Mouse (Mus musculus) liver, adult 2 months (tissue): ENCODE results near the gene Eif6. TPM values are rescaled to one million over a fixed set of nuclear protein-coding genes. Genes with fewer than 3 reads are reported as not detected.

Experiments used
- DNase-seq: peaks from one replicate; pipeline ENCODE4 v3.0.0-alpha.2; 2011; ENCODE audit warnings: low read depth, low spot score; ENCODE audit errors: extremely low read depth
- H3K27ac ChIP-seq: fragments of 200-500 bp; replicated peaks from 2 replicates; pipeline ENCODE4 v1.5.1; 2012; ENCODE audit warnings: low read depth, mild to moderate bottlenecking, control low read depth, inconsistent platforms, low read length; ENCODE audit not compliant: insufficient read depth
- H3K27me3 ChIP-seq: fragments of 200-500 bp; 2 replicates; pipeline ENCODE4 v1.6.1; 2012; ENCODE audit warnings: mild to moderate bottlenecking, moderate library complexity, low read length, inconsistent platforms; ENCODE audit not compliant: control insufficient read depth, insufficient read depth
- H3K36me3 ChIP-seq: fragments of 200-500 bp; 2 replicates; pipeline ENCODE4 v1.6.1; 2012; ENCODE audit warnings: low read length, inconsistent platforms; ENCODE audit not compliant: control insufficient read depth, insufficient read depth
- H3K4me1 ChIP-seq: fragments of 200-500 bp; 2 replicates; pipeline ENCODE4 v1.6.1; 2011; ENCODE audit warnings: low read length; ENCODE audit not compliant: control insufficient read depth, insufficient read depth
- H3K4me3 ChIP-seq: fragments of 200-500 bp; 2 replicates; pipeline ENCODE4 v1.5.1; 2011; ENCODE audit warnings: low read depth, mild to moderate bottlenecking, control low read depth, low read length, moderate library complexity; ENCODE audit not compliant: insufficient read depth
- H3K79me2 ChIP-seq: fragments of 200-500 bp; 2 replicates; pipeline ENCODE4 v1.6.1; 2012; ENCODE audit warnings: inconsistent platforms, mild to moderate bottlenecking, low read length, moderate library complexity; ENCODE audit not compliant: control insufficient read depth, insufficient read depth
- H3K9ac ChIP-seq: fragments of 200-500 bp; 2 replicates; pipeline ENCODE4 v1.6.1; 2012; ENCODE audit warnings: low read depth, mild to moderate bottlenecking, control low read depth, inconsistent platforms, low read length
- CTCF ChIP-seq: fragments of 200-500 bp; IDR thresholded peaks from 2 replicates; pipeline ENCODE4 v1.5.1; 2011; ENCODE audit warnings: low read depth, low read length, control low read depth
- POLR2A ChIP-seq: fragments of 200-500 bp; IDR thresholded peaks from 2 replicates; pipeline ENCODE4 v1.6.1; 2011; ENCODE audit warnings: low read length, control low read depth; ENCODE audit not compliant: insufficient read depth; ENCODE audit errors: extremely low read depth
- WGBS: fragments of 180-500 bp; shearing (Covaris S2); methylation state at CpG from one replicate; pipeline ENCODE4 v1.1.7; 2018; 5-methylcytosine and 5-hydroxymethylcytosine counted together
- polyA plus RNA-seq: library from polyadenylated mRNA; depleted of rRNA; stranded (reverse); fragments of >200 nt; gene quantifications from 2 replicates; pipeline ENCODE4 v1.2.3, GENCODE M21; 2012; rRNA removed
- total RNA-seq: library from RNA; depleted of rRNA; stranded (reverse); fragments of >200 nt; gene quantifications from 2 replicates; pipeline ENCODE4 v1.2.3, GENCODE M21; 2014; rRNA removed

Eif6 gene
- total RNA-seq (41.0 and 49.0 TPM in 2 replicates), polyA plus RNA-seq (80.2 and 84.4 TPM in 2 replicates)

GRCm38 (mm10) chr2:155826630-155827424 lies at the start of gene Eif6:
Gene Eif6 (minus strand): TSS chr2:155826925.
- TF ChIP-seq POLR2A (no peak; the same call in 1 of the 2 replicates), CTCF (no peak)
- peak; percentile 92 for DNase-seq
- H3K27me3 ChIP-seq: no peaks in the 10 kb centered on the region
- no peaks in the 10 kb centered on the region for H3K79me2 ChIP-seq
- H3K9ac ChIP-seq: peak within 1 kb of the TSS; percentile 79
- under 1% methylated on average over 27 of the region's 27 CpGs for WGBS
- H3K36me3 ChIP-seq: peaks cover 13% of the 10 kb centered on the region; the same call in 1 of the 2 replicates
- peak within 1 kb of the TSS; percentile 77 for H3K4me3 ChIP-seq
- peaks cover 8% of the 10 kb centered on the region for H3K4me1 ChIP-seq
- H3K27ac ChIP-seq: peak within 1 kb of the TSS; percentile 65

- no peaks in the 10 kb centered on the region for H3K27me3 ChIP-seq
- H3K4me1 ChIP-seq: no peaks in the 10 kb centered on the region
- peaks cover 9% of the 10 kb centered on the region for H3K36me3 ChIP-seq
- no peak overlapping the region for H3K9ac ChIP-seq
- H3K79me2 ChIP-seq: no peaks in the 10 kb centered on the region; the same call in 1 of the 2 replicates
- WGBS: 40% methylated on average over 6 of the region's 6 CpGs
- peak; percentile 9 for DNase-seq
- no peak overlapping the region for H3K4me3 ChIP-seq
- H3K27ac ChIP-seq: no peak overlapping the region
- no peak for TF ChIP-seq CTCF
- TF ChIP-seq POLR2A: no peak
Measured at GRCm38 (mm10) chr2:155873636-155874035, 46.9 kb upstream of the Eif6 start.

- no peak for TF ChIP-seq CTCF
- TF ChIP-seq POLR2A: no peak
- no peaks in the 10 kb centered on the region for H3K27me3 ChIP-seq
- H3K4me1 ChIP-seq: no peaks in the 10 kb centered on the region
- WGBS: 66% methylated on average over 10 of the region's 10 CpGs
- peaks cover 9% of the 10 kb centered on the region for H3K36me3 ChIP-seq
- DNase-seq: peak; percentile 17
- no peaks in the 10 kb centered on the region; the same call in 1 of the 2 replicates for H3K79me2 ChIP-seq
- H3K4me3 ChIP-seq: no peak overlapping the region
- no peak overlapping the region for H3K27ac ChIP-seq
- H3K9ac ChIP-seq: no peak overlapping the region
Measured at GRCm38 (mm10) chr2:155872930-155873507, 46.3 kb upstream of the Eif6 start.

- Histone ChIP-seq H3K4me3 (no peak overlapping the region), H3K79me2 (no peaks in the 10 kb centered on the region; the same call in 1 of the 2 replicates), H3K36me3 (peaks cover 9% of the 10 kb centered on the region), H3K4me1 (no peaks in the 10 kb centered on the region), H3K27me3 (no peaks in the 10 kb centered on the region), H3K9ac (no peak overlapping the region), H3K27ac (no peak overlapping the region)
- no peak for TF ChIP-seq POLR2A
- TF ChIP-seq CTCF: no peak
- no peak for DNase-seq
- WGBS: 91% methylated on average over 8 of the region's 8 CpGs
Measured at GRCm38 (mm10) chr2:155872486-155872885, 45.8 kb upstream of the Eif6 start.

GRCm38 (mm10) chr2:155869772-155870171 lies 43.0 kb upstream of the Eif6 start:
- Histone ChIP-seq H3K79me2 (no peaks in the 10 kb centered on the region; the same call in 1 of the 2 replicates), H3K27ac (no peak overlapping the region), H3K4me3 (no peak overlapping the region), H3K9ac (no peak overlapping the region), H3K27me3 (no peaks in the 10 kb centered on the region), H3K36me3 (peaks cover 3% of the 10 kb centered on the region; the same call in 1 of the 2 replicates), H3K4me1 (no peaks in the 10 kb centered on the region)
- 28% methylated on average over 5 of the region's 5 CpGs for WGBS
- TF ChIP-seq POLR2A: no peak
- no peak for TF ChIP-seq CTCF
- DNase-seq: peak; percentile 79
